Mouse (Mus musculus) retina, adult 2 months (tissue): ENCODE measurements around the gene Vwa1.
"Not testable (repeated sequence)": the region's sequence is repeated elsewhere in the genome, so short reads cannot be mapped to it uniquely, and the experiment has no call there.

Experiments used
- DNase-seq: peaks from one replicate; pipeline ENCODE4 v3.0.0-alpha.2; 2012; ENCODE audit warnings: low read depth, low spot score

Gene Vwa1

GRCm38 (mm10) chr4:155774280-155774754 is at the start of gene Vwa1:
Gene Vwa1 (minus strand): TSS chr4:155774698.
- DNase-seq, result peak; percentile 63

GRCm38 (mm10) chr4:155823443-155823842 is 48.9 kb upstream of the Vwa1 start:
- no peak for DNase-seq

GRCm38 (mm10) chr4:155821025-155821424 is 46.5 kb upstream of the Vwa1 start:
- no peak for DNase-seq

- DNase-seq, result no peak
Observed at GRCm38 (mm10) chr4:155817533-155817932, 43.0 kb upstream of the Vwa1 start.

GRCm38 (mm10) chr4:155812665-155813181 is 38.2 kb upstream of the Vwa1 start:
- no peak for DNase-seq

GRCm38 (mm10) chr4:155811929-155812664 is 37.6 kb upstream of the Vwa1 start, which contains the start of gene Ccnl2:
Gene Ccnl2 (plus strand): TSS chr4:155812489.
- peak; percentile 90 for DNase-seq

- DNase-seq, result no peak
Observed at GRCm38 (mm10) chr4:155807841-155808240, 33.3 kb upstream of the Vwa1 start.

GRCm38 (mm10) chr4:155803340-155804041 is 29.0 kb upstream of the Vwa1 start:
- DNase-seq, result peak; percentile 91

- no peak for DNase-seq
Observed at GRCm38 (mm10) chr4:155802741-155803339, 28.3 kb upstream of the Vwa1 start, which contains the start of gene Mrpl20. Gene Mrpl20 (plus strand): TSS chr4:155802878.

GRCm38 (mm10) chr4:155802075-155802474 is 27.6 kb upstream of the Vwa1 start:
- DNase-seq, result no peak

- DNase-seq, result no peak
Observed at GRCm38 (mm10) chr4:155793730-155794129, 19.2 kb upstream of the Vwa1 start.

- no peak for DNase-seq
Observed at GRCm38 (mm10) chr4:155791240-155791933, 16.9 kb upstream of the Vwa1 start.

GRCm38 (mm10) chr4:155790650-155791161 is 16.2 kb upstream of the Vwa1 start:
- no peak for DNase-seq

GRCm38 (mm10) chr4:155790021-155790489 is 15.6 kb upstream of the Vwa1 start, which contains the start of gene Ankrd65:
Gene Ankrd65 (plus strand): TSS chr4:155790439.
- no peak for DNase-seq

GRCm38 (mm10) chr4:155788833-155789232 is 14.3 kb upstream of the Vwa1 start:
- not testable (repeated sequence) for DNase-seq

GRCm38 (mm10) chr4:155788300-155788699 is 13.8 kb upstream of the Vwa1 start:
- DNase-seq, result no peak

GRCm38 (mm10) chr4:155785819-155786218 is 11.3 kb upstream of the Vwa1 start, which contains the start of gene Tmem88b:
Gene Tmem88b (minus strand): TSS chr4:155785874.
- no peak for DNase-seq

GRCm38 (mm10) chr4:155785246-155785645 is 10.7 kb upstream of the Vwa1 start:
- DNase-seq, result no peak

- peak; percentile 56 for DNase-seq
Observed at GRCm38 (mm10) chr4:155784081-155784701, 9.7 kb upstream of the Vwa1 start.

- DNase-seq, result no peak
Observed at GRCm38 (mm10) chr4:155783486-155784080, 9.1 kb upstream of the Vwa1 start.
